Mouse (Mus musculus): Measurements from ENCODE around the gene Ttc25. TPM values are rescaled to one million over a fixed set of nuclear protein-coding genes. Genes with fewer than 3 reads are reported as not detected.
"Not testable (repeated sequence)": the region's sequence is repeated elsewhere in the genome, so short reads cannot be mapped to it uniquely, and the experiment has no call there.

Gene Ttc25
- total RNA-seq, 2 experiments from 2014 or later, result 0.04 TPM; not detected in 1

DNA sequence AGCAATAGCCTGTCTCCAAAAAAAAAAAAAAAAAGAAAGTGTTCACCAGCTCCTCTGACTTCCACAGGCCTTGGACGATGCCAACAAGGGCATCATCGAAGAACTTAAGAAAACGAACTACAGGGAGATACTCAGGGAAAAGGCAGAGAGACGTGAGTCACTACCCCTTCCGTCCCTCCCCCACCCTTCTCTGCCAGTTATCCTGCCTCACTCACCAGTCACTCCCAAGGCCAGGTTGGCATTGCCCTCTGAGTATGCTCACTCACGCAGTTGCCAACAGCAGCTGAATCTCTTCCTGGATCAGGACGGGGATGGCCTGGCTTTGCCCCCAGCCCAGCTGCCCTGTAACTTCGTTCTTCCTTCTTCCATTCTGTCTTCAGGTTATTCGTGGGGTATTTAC lies 24.4 kb downstream of the Ttc25 start:
- ATAC-seq (replicated peaks; ENCODE audit: poor library complexity), result no peak

DNA sequence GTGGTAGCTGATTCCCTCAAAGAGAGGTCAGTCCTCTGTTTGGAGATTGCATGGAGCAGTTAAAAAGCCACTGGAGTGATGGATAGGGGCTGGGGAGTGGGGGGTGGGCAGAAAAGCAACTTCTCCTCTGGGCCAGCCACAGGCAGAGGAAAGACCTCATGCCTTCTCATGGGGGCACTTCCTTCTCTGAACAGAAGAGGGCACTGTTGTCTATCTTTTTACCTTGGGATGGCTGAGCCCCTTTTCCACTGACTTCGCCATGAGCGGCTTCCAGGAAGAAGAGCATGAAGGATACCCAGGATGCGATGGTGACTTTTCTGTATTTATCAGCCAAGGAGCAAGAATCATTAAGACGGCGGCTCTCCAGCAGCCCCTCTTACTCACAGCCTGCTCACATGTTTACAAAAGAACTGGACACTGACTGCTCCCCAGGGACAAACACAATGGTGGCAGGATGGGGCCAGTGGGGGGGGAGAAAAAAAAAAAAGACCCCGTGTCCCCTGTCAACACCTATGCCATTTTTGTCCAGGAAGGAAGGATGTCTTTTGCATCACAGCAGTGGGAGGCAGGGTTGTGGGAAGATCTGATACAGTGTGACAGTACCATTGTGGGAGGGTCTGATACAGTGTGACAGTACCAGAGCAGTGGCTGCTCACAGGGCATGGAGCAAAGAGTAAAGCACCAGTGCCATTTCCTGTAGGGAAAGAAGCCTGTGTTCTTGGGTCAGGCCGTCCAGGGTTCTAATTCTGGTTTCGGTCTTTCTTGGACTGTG lies 25.2 kb downstream of the Ttc25 start:
- ATAC-seq (replicated peaks; ENCODE audit: poor library complexity), result peak; percentile 64

DNA sequence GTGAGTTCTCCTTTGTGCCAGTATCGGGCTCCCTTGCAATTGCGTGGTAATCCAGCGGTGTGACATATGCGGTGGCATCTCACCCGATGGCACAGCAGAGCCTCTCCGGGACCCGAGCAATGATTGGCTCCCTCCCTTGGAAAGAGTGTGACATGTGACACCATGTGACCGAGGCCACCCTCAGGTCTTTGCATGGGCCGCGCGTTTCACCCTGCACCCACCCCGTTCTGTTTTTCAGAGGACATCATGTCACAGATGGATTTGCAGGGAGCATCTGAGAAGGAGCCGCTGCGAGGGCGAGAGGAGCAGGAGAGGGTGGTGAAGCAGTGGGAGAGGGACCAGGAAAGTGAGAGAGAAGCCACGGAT lies 25.8 kb downstream of the Ttc25 start:
- peak; percentile 41 for ATAC-seq (replicated peaks; ENCODE audit: poor library complexity)

DNA sequence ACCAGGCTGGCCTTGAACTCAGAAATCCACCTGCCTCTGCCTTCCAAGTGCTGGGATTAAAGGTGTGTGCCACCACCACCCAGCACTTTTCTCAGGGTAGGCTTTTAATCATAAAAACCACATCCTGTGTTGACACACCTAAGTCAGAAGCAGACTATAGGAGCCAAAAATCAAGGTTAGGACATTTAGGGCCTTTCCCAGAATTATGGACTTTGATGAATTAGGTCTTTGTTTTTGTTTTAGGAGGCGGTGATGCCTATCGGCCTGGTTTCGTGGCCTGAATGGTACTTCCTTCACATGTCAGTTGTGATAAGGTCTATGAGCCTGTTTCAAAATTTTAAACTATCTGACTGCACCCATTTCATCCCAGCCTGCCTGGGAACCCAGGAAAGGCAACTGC lies 28.8 kb downstream of the Ttc25 start:
- no peak for ATAC-seq (replicated peaks; ENCODE audit: poor library complexity)

DNA sequence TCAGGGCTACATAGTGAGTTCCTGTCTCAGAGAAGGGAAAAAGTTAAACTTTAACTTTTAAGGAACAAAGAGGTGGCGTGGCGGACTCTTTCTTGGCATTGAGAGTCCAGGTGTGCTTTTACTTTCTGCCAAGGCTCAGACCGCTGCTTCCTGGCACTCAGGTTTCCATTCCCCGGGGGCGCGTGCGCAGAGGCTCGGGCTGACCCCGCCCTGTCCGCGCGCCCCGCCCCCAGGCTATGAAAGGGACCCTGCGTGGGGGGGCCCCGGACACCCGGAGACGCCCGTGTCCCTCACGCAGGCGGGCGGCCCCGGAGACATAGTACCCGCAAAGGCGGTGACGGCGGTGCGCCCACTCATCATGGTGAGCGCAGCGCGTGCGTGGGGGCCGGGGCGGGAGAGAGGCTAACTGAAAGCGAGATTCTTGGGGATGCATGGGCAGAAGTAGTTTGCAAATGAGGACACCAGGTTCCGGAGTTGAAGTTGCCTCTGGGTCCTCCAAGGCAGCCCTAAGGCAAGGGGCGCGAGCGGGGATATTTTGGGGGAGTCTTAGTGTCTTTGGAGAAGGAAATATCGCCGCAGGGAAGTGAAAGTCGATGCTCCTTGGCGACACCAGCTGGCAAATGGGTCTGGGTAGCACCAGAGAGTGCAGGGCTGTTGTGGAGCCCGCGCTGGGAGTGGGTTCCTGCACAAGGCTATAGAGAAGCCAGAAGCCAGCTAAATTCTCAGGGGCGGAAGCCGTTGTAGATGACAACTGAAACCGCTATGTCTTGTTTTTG lies 29.5 kb downstream of the Ttc25 start, which contains the start of gene Cnp:
Gene Cnp (plus strand): TSS at position 197 of the 776 bp plus-strand sequence.
- peak; percentile 47 for ATAC-seq (replicated peaks; ENCODE audit: poor library complexity)

DNA sequence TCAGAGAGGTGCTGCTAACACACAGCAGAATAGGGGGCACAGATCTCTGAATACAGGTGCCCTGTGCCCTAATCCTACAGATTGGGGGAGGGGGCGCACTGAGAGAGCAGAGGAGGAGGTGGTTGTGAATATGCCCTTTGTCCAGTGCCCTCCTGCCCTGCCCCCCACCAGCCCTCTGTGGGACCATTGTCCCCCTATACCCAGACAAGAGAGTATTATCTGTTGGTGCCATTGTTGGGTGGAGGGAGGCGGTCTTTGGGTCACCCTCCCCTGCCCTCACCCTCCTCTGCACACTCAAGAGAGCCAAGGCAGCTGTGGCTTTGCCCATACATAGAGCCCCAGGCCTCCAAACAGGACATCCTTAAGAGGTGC lies 30.1 kb downstream of the Ttc25 start:
- peak; percentile 14; the same call in 1 of the 2 replicates for ATAC-seq (replicated peaks; ENCODE audit: poor library complexity)

DNA sequence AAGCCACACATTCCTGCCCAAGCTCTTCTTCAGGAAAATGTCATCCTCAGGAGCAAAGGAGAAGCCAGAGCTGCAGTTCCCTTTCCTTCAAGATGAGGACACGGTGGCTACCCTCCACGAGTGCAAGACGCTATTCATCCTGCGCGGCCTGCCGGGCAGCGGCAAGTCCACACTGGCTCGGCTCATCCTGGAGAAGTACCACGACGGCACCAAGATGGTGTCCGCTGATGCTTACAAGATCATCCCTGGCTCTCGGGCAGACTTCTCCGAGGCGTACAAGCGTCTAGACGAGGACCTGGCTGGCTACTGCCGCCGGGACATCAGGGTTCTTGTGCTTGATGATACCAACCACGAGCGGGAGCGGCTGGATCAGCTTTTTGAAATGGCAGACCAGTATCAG lies 30.8 kb downstream of the Ttc25 start:
- ATAC-seq (replicated peaks; ENCODE audit: poor library complexity), result no peak

DNA sequence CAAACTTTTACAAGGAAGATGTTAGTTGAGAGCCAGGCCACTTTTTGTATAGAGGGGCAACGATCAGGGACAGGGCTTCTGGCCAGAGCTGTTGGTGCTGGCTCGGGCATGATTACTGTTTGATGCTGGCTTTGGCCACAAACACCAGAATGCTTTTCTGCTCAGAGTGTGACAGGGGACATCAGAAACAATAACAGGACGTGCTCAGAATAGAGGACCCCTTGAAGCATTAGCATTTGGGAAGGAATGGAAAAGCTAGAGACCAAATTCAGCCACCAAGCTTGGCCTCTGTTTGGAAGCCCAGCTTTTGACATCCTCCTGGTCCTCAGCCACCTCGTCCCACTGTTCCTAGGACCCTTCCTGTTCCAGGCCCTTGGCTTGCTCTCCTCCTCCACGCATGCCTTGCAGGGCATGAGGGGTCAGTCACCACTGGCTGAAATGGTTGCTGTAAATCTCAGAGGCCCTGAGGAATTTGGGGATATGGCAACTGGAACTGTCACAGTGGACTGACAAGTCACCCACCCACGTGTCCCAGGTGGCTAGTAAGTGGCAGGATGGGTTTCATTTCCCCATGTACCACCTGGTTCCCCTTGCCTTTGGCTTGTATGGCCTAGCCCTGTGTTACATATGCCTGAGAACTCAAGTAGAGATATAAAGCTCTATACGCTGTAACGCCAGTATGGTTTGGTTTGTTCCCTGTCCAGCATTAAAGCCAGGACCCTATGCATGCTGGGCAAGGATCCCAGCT lies 32.6 kb downstream of the Ttc25 start:
- no peak for ATAC-seq (replicated peaks; ENCODE audit: poor library complexity)

DNA sequence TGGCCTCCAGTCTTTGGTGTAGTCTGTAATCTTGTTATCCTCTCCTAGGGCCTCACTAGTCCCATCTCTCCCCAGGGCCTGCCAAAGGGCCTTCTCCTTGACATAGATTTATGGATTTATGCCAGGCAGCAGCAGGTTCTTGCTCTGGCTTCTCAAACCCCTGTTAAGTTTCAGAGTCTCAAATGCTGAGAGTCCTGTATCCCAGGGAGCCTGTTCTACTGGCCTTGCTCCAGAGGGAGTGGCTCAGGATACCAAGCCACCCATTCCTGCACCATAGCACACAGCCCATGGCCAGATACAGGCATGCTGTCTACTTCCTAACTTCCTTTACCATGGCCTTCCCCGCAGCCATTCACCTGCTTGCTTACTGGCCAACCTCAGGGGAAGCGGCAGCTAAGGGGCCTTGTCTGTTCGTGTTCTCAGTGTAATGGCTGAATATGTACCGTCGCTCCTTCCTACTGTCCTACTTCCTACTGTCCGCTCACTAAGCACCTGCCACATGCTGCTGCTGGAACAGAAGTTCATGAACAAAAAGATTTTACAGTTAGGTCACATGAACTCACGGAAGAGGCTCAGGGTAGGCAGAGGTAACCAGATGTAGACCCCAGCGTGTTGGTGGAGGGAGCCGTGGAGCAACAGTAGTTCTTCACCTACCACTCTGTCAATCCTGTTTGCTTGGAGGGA lies 33.9 kb downstream of the Ttc25 start:
- no peak for ATAC-seq (replicated peaks; ENCODE audit: poor library complexity)

DNA sequence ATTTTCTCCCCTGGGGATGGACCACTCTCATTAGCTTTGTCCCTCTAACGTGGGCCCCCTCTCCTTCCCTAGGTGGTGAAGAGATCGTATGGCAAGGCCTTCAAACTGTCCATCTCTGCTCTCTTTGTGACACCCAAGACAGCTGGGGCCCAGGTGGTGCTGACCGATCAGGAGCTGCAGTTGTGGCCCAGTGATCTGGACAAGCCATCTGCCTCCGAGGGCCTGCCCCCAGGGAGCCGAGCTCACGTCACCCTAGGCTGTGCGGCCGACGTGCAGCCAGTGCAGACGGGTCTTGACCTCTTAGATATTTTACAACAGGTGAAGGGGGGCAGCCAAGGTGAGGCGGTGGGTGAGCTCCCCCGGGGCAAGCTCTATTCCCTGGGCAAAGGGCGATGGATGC lies 34.9 kb downstream of the Ttc25 start:
- no peak for ATAC-seq (replicated peaks; ENCODE audit: poor library complexity)

DNA sequence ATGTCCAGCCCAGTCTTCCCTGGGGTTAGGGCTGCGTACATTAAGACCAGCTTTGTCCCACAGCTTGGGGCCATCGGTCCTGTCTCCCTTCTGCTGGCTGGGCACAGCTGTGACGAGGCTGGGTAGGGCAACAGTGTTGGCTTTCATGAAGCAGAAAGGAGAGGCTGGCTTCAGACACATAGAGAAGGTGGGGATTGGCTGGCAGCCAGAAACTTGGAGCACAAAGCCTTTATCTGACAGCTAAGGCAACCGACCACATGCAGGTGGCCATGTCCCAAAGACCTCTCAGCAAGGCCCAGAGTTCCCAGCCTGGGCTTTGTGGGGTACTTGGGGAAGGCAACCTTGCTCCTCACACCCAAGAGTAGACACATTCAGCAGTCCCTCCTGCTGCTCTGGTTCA lies 36.3 kb downstream of the Ttc25 start:
- peak; percentile 78 for ATAC-seq (replicated peaks; ENCODE audit: poor library complexity)

DNA sequence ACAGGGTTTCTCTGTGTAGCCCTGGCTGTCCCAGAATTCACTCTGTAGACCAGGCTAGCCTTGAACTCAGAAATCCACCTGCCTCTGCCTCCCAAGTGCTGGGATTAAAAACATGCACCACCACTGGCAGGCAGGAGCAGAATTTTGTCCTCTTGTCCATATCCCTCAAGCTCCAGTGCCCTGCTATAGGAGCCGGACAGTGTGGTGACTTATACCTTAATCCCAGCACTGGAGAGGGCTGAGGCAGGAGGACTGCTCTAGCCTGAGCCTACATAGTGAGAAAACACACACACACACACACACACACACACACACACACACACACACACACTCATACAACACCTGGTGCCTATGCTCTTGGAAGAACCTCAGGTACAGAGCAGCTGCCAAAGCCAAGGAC lies 37.0 kb downstream of the Ttc25 start:
- ATAC-seq (replicated peaks; ENCODE audit: poor library complexity), result not testable (repeated sequence)

DNA sequence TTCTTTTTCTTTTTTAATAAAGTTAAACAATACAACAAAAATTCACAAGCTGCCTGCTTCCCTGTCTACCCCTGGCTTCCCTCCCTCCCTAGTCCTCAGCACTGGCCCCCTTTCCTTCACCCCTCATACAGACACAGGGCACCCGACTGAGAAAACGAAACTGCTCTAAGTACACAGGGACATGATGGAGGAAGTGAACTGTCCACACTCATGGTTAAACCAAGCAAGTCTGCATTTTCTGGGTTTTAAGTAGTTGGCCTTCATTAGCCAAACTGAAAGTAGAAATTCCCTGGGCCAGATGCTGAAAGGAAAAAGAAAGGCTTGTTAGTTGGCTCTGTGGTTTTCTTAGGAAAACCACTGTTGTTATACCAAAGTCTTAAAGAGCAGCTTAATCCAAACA lies 37.4 kb downstream of the Ttc25 start:
- ATAC-seq (replicated peaks; ENCODE audit: poor library complexity), result no peak

DNA sequence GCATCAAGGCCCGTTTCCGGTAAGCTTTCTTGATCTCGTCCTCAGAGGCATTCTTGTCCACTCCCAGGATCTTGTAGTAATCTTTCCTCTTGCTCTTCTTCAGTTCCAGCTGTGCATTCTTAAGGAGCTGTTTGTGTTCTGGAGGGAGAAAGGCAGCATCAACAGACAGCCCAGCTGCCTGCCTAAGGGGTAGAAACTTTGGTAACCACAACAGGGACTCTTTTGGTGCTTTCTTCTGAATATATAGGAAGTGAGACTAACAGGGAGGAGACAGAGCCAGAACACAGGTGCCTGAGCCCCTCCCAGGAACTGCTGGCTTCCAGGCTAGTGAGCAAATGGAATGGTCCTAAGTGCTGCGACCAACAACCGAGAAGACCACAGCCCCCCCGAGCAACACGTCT lies 39.2 kb downstream of the Ttc25 start:
- no peak; the same call in 1 of the 2 replicates for ATAC-seq (replicated peaks; ENCODE audit: poor library complexity)

DNA sequence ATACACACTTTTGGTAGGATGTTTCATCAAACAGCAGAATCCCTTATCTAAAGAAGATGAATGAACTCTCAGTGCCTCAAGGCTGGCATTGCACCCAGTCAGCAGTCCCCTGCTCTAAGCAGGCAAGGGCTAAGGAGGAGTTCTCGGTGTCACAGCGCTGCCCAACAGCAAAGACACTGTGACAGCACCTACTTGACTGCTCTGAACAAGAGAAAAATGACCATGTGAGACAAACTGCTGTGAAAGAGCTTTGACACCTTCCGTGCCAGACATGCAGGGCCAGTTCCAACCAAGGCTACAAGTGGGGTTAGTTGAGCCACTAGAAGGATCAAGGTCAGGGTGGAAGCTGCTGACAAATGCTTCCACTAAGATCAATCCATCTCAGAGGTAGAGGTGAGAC lies 39.7 kb downstream of the Ttc25 start:
- no peak for ATAC-seq (replicated peaks; ENCODE audit: poor library complexity)

DNA sequence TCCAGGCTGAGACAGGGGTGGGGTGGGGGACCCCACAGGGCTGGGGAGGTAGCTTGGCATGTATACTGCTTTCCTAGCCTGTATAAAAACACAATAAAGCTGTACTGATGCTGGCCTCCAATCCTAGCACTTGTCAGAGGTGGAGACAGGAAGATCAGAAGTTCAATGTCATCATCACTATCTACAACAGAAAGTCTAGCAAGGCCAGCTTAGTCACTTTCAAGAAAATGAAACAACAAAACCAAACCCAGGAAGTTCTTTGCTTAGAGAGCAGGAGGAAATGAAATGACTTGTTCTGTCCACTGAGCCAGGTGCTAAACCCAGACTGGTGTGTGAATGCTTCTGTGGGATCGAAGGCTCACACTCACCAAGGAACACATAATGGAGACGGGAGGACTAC lies 43.1 kb downstream of the Ttc25 start:
- no peak for ATAC-seq (replicated peaks; ENCODE audit: poor library complexity)

DNA sequence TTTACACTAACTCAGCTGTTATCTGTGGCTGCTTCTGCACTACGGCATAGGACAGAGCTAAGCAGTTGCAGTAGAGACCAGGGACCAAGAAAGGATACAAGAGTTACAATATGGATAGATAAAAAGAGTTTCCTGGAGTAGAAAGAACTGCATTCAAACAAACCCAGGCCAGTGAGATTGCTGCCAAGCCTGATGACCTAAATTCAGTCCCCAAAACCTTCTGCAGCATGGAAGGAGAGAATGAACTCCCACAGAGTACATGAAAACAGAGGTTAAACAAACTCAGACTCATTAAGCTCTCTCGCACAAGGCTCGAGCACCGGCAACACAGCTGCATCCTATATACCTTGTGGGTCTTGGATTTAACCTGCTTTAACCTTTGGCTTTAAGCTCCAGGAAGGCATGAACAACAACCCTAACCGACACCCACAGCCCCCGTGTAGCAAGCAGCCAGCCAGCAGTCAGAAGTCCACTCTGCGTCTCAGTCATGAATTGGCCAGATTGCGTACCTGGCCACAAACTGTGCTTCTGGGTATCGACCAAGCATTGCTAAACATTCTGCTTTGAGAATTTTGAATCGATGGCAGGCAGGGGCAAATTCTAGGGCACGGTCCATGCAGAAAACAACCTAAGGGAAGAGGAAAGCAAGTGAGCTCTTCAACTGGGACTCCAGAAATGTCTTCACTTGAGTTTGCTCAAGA lies 47.1 kb downstream of the Ttc25 start:
- ATAC-seq (replicated peaks; ENCODE audit: poor library complexity), result no peak

DNA sequence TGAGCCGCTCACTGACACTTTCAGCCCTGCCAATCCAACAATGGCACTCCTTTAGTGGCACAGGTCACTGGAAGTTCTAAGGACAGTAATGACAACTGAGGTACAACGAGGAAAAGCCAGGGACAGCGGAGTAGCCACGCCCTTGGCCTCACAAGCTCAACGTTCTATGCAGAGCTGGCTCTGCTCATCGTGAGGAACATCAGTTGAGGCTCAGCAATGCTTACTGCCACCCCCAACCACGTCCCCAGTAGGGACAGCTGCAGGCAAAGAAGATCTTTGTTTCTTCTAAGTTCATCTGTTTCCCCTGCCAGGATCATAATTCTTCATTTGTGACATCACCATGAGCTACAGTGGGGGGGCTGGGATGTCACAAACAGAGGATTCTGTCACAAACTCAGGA lies 49.2 kb downstream of the Ttc25 start:
- ATAC-seq (replicated peaks; ENCODE audit: poor library complexity), result no peak

DNA sequence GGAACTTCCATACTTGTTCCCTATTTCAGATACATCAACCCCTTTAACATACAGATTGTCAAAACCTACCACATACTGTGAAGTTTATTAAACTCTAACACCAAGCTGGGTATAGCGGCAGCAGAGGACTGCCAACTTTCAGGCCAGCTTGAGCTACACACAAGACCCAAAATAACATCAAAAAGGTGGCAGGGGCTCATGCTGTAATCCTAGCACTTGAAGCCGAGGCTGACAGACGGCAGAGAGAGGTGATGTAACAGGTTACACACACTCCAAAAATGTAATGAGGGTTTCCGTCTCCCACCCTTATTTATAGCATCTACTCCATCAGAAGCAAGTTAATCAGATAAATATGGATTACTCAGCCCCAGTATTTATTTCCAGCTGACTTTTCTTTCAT lies 50.1 kb downstream of the Ttc25 start:
- no peak for ATAC-seq (replicated peaks; ENCODE audit: poor library complexity)

DNA sequence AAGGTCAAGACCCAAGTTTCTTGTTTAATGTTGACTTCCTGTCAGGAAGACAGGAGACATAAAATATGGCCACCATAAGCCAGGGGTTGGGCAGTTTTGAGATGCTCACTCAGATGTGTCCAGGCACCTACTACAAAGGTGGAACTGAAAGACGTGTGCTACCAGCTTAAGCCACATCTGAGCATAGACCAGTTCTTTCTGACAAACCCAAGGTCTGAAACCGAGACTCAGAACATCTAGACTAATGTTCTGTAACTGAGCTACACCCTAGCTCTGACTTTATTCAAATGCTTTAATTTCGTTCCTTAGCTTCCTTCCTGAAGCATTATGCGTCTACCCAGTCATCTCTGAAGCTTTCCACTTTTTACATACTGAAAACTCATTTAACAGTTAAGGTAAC lies 52.7 kb downstream of the Ttc25 start:
- no peak for ATAC-seq (replicated peaks; ENCODE audit: poor library complexity)
